Mouse (Mus musculus) lung, adult 2 months (tissue): Measurements from ENCODE around the gene Medag. TPM values are rescaled to one million over a fixed set of nuclear protein-coding genes. Genes with fewer than 3 reads are reported as not detected.

Source experiments
- DNase-seq: peaks from one replicate; pipeline ENCODE4 v3.0.0; 2022
- H3K4me1 ChIP-seq: fragments of 200-500 bp; 2 replicates; pipeline ENCODE4 v1.6.1; 2011; ENCODE audit warnings: low read length; ENCODE audit not compliant: control insufficient read depth, insufficient read depth
- H3K4me3 ChIP-seq: fragments of 200-500 bp; replicated peaks from 2 replicates; pipeline ENCODE3; 2011; ENCODE audit warnings: low read depth, mild to moderate bottlenecking, control low read depth, low read length; ENCODE audit errors: extremely low read depth
- CTCF ChIP-seq: fragments of 200-500 bp; IDR thresholded peaks from 2 replicates; pipeline ENCODE4 v1.5.1; 2011; ENCODE audit warnings: mild to moderate bottlenecking, low read length, control low read depth; ENCODE audit not compliant: insufficient read depth
- POLR2A ChIP-seq: fragments of 200-500 bp; IDR thresholded peaks from 2 replicates; pipeline ENCODE4 v1.6.1; 2011; ENCODE audit warnings: low read depth, mild to moderate bottlenecking, control low read depth, low read length, borderline replicate concordance; ENCODE audit errors: extremely low read depth
- whole genome bisulfite sequencing: fragments of 180-500 bp; shearing (Covaris S2); methylation state at CpG from one replicate; pipeline ENCODE4 v1.1.7; 2018; 5-methylcytosine and 5-hydroxymethylcytosine counted together
- polyA plus RNA-seq: library from polyadenylated mRNA; depleted of rRNA; stranded (reverse); fragments of >200 nt; gene quantifications from 2 replicates; pipeline ENCODE4 v1.2.3, GENCODE M21; 2012

Gene Medag
- polyA plus RNA-seq, 1 experiment = 5.2 TPM

DNA sequence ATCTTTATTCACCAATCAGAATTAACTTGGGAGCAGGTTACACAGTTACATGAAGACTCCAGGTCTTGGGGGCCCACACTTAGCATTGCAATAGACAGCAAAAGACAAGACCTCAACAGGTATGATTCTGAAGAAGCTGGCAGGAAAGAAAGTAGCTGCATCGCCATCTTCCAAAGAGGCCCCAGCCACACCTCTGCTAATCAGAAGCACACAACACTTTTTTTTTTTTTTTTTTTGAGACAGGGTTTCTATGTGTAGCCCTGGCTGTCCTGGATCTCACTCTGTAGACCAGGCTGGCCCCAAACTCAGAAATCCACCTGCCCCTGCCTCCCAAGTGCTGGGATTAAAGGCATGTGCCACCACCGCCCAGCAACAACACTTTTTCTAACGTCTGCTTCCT is 15.0 kb downstream of the Medag start:
- Histone ChIP-seq H3K4me3 (no peak overlapping the region), H3K4me1 (peaks cover 5% of the 10 kb centered on the region)
- WGBS = 87% methylated on average over 3 of the region's 3 CpGs
- TF ChIP-seq POLR2A = no peak
- no peak for TF ChIP-seq CTCF
- no peak for DNase-seq

GRCm38 (mm10) chr5:149427277-149428060 is 15.9 kb downstream of the Medag start:
- DNase-seq = no peak
- 91% methylated on average over 8 of the region's 8 CpGs for whole genome bisulfite sequencing
- Histone ChIP-seq H3K4me1 (peaks cover 5% of the 10 kb centered on the region), H3K4me3 (no peak overlapping the region)
- TF ChIP-seq POLR2A (no peak), CTCF (no peak)

DNA sequence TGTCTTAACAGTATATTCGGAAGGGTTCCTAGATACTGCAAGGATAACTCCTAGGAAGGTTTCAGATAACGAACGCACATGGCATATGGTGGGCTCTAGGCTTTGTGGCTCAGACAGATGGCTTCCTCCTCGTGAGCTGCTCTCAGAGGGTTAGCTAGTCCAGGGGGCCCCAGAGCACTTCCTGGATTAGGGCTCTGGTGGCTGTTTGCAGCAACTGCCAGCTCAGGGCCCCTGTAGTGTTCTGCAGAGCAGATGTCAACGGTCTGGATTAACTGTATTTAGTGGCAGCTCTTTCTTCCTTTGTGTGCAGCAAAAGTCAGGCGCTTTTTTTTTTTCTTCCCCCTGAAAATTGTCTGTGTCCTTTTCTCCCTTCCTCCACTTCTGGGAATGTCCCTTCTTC is 16.8 kb downstream of the Medag start:
- TF ChIP-seq POLR2A (no peak), CTCF (no peak)
- DNase-seq = no peak
- 25% methylated on average over 6 of the region's 6 CpGs for WGBS
- no peak overlapping the region for H3K4me3 ChIP-seq
- H3K4me1 ChIP-seq = peaks cover 5% of the 10 kb centered on the region

GRCm38 (mm10) chr5:149428810-149429255 is 17.3 kb downstream of the Medag start:
- Histone ChIP-seq H3K4me3 (no peak overlapping the region), H3K4me1 (peaks cover 5% of the 10 kb centered on the region)
- 39% methylated on average over 2 of the region's 2 CpGs for WGBS
- no peak for TF ChIP-seq POLR2A
- TF ChIP-seq CTCF = no peak
- peak; percentile 72 for DNase-seq

DNA sequence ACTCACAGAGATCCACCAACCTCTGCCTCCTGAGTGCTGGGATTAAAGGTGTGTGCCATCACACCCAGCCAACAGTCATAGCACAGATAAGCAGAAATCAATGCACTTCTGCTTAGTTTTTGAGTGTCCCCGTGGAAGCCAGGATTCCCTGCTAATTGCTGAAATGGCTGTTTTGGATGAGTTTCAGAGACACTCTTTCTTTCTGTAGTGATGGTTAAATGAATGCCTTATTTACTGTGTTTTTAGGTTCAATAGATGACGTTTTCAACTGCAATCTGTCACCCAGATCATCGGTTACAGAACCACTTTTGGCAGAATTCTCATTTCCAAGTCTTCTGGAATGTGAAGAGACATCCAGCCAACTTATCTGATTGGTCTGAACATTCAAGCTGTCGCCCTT is 18.0 kb downstream of the Medag start:
- TF ChIP-seq POLR2A (no peak), CTCF (no peak)
- whole genome bisulfite sequencing = 66% methylated on average over 4 of the region's 4 CpGs
- no peak overlapping the region for H3K4me3 ChIP-seq
- DNase-seq = no peak
- peaks cover 5% of the 10 kb centered on the region for H3K4me1 ChIP-seq

DNA sequence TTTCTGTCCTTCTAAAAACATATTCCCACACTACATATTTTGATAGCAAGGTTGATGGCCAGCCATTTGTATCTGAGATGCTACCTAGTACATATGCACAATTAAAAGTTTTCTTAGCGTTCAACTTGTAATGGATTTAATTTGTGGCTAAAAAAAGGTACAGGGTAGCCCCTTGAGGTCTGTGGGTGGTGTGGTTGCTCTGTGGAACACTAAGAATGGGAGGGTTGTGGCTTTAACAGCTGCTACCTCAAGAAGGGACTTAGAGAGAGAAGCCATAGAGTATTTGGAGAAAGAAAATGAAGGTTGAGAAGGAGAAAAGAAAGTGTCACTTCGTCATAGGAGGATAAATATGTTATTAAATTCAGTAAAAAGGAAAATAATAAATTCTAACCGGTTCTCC is 19.4 kb downstream of the Medag start:
- Histone ChIP-seq H3K4me3 (no peak overlapping the region), H3K4me1 (peaks cover 5% of the 10 kb centered on the region)
- no peak for DNase-seq
- WGBS = 83% methylated on average over 3 of the region's 3 CpGs
- TF ChIP-seq CTCF = no peak
- TF ChIP-seq POLR2A = no peak

DNA sequence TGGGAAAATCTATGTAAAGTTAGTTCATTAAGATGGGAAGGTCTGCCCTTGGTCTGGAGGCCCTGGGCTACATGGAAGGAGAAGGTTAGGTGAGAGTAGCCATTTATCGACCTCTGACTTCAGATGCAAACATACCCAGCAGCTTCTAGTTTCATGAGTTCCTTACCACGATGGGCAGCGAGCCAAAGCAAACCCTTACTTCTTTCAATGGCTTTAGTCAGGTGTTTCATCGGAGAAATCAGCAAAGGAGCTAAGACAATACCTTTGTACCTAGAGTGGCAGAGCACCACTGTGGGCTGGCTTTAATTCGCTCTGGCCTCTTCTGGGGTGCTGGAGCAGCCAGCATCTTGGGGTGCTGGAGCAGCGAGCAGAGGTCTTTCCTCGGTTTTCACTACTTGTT is 22.1 kb downstream of the Medag start:
- no peak overlapping the region for H3K4me3 ChIP-seq
- peak; percentile 61 for DNase-seq

DNA sequence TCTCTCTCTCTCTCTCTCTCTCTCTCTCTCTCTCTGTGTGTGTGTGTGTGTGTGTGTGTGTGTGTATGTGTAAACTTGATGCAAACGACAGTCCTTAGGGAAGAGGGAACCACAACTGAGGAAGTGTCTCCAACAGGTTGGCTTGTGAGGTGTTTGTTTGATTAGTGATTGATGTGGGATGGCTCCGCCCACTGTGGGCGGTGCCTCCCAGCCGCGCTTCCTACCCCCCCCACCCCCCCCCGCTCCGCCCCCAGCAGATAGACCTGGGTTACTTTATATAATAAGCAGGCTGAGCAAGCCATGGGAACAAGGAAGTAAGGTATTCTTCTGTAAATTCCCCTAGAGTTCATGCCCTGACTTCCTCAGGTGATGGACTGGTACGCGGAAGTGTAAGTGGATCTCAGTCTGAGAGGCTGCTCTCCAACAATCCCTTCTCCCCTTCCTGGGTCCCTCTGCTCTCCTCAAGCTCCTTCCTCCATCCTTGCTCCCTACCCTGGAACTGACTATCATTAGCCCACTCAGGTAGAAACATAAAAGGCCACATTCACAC is 22.7 kb downstream of the Medag start:
- H3K4me3 ChIP-seq = no peak overlapping the region
- WGBS = 11% methylated on average over 9 of the region's 9 CpGs
- no peak for DNase-seq
- TF ChIP-seq POLR2A (no peak), CTCF (no peak)
- peaks cover 7% of the 10 kb centered on the region for H3K4me1 ChIP-seq

More for the DNA sequence above, 22.1 kb downstream of the Medag start:
- 40% methylated on average over 7 of the region's 7 CpGs for WGBS
- TF ChIP-seq POLR2A = no peak
- no peak for TF ChIP-seq CTCF
- H3K4me1 ChIP-seq = peaks cover 7% of the 10 kb centered on the region

GRCm38 (mm10) chr5:149436541-149436940 is 25.0 kb downstream of the Medag start:
- TF ChIP-seq POLR2A (no peak), CTCF (no peak)
- DNase-seq = no peak
- H3K4me3 ChIP-seq = no peak overlapping the region
- H3K4me1 ChIP-seq = peaks cover 5% of the 10 kb centered on the region; the same call in 1 of the 2 replicates
- WGBS = 65% methylated on average over 3 of the region's 3 CpGs

GRCm38 (mm10) chr5:149437150-149437549 is 25.6 kb downstream of the Medag start:
- 67% methylated on average over 6 of the region's 6 CpGs for WGBS

DNA sequence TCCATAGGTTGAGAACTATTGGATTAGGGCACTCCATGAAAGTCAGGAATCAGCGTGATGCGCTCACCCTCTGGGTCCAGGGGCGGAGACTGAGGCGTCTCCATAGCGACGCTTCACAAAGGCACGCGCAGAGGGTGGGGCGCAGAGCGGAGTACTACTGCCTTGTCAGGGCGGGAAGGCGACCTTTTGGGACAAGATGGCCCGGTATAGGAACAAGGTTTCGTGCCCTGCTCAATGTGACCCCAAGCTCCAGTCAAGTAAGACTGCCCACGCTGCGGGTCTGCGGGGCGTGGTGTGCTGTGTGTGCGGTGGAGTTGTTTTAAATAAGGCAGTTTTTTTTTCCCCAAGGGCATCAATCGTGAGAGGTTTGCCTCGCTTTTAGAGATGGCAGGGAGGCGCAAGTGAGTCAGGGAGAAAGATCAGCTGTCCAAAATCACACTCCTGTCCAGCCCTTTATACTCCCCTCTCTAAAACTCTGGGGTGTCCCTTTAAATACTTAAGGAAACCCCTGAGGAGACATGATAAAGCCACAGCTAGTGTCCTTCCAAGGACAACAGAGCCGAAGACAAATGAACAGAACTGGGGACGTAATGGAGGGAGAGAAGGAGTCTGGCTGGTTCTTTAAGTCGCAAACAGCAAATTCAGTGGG is 28.1 kb downstream of the Medag start, which contains the start of gene Tex26:
Gene Tex26, plus strand, starts transcription at position 130 of the 649 bp plus-strand sequence.
- peak within 1 kb of the TSS; percentile 50 for H3K4me3 ChIP-seq
- peaks cover 5% of the 10 kb centered on the region; the same call in 1 of the 2 replicates for H3K4me1 ChIP-seq
- TF ChIP-seq POLR2A (no peak; the same call in 1 of the 2 replicates), CTCF (no peak)
- peak; percentile 45 for DNase-seq
- under 1% methylated on average over 25 of the region's 25 CpGs for WGBS

More at GRCm38 (mm10) chr5:149437150-149437549, 25.6 kb downstream of the Medag start:
- no peak for DNase-seq
- Histone ChIP-seq H3K4me3 (no peak overlapping the region), H3K4me1 (peaks cover 5% of the 10 kb centered on the region; the same call in 1 of the 2 replicates)
- TF ChIP-seq CTCF (no peak), POLR2A (no peak)
